Mouse (Mus musculus) testis, adult 2 months (tissue): ENCODE data around the gene Galnt18.

Source experiments
- CTCF ChIP-seq: fragments of 200-500 bp; IDR thresholded peaks from 2 replicates; pipeline ENCODE4 v1.5.1; 2012; ENCODE audit warnings: low read depth, mild to moderate bottlenecking, inconsistent platforms, low read length, moderate library complexity; ENCODE audit not compliant: control insufficient read depth, insufficient read depth, insufficient replicate concordance
- POLR2A ChIP-seq: fragments of 200-500 bp; IDR thresholded peaks from 2 replicates; pipeline ENCODE4 v1.6.1; 2012; ENCODE audit warnings: low read depth, mild to moderate bottlenecking, inconsistent platforms, low read length, moderate library complexity; ENCODE audit not compliant: control insufficient read depth

DNA sequence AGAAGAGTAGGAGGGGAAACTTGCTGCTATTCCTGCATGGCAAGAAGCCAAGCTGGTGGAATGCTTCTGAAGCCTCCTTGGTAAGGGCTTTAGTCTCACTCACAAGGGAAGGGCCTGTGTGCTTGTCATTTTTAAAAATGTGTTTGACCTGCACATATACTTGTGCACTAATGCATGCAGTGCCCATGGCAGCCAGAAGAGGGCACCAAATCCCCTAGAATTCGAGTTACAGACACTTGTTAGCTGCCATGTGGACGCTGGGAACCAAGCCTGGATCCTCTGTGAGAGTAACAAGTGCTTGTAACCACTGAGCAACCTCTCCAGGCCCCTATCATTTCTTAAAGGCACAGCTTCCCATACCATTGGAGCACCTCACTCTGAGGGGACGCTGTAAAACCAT lies 219.7 kb downstream of the Galnt18 start:
- TF ChIP-seq CTCF = peak; percentile 62; the same call in 1 of the 2 replicates
- no peak for TF ChIP-seq POLR2A
